Mouse (Mus musculus) lung, adult 2 months (tissue): ENCODE results near the gene Cttnbp2nl.

Source experiments
- CTCF ChIP-seq: fragments of 200-500 bp; IDR thresholded peaks from 2 replicates; pipeline ENCODE4 v1.5.1; 2011; ENCODE audit warnings: mild to moderate bottlenecking, low read length, control low read depth; ENCODE audit not compliant: insufficient read depth
- POLR2A ChIP-seq: fragments of 200-500 bp; IDR thresholded peaks from 2 replicates; pipeline ENCODE4 v1.6.1; 2011; ENCODE audit warnings: low read depth, mild to moderate bottlenecking, control low read depth, low read length, borderline replicate concordance; ENCODE audit errors: extremely low read depth

- TF ChIP-seq POLR2A (no peak), CTCF (no peak)
These were observed 36.7 kb downstream of the Cttnbp2nl start for GRCm38 (mm10) chr3:105016204-105016603.
